In the genomic region with DNA sequence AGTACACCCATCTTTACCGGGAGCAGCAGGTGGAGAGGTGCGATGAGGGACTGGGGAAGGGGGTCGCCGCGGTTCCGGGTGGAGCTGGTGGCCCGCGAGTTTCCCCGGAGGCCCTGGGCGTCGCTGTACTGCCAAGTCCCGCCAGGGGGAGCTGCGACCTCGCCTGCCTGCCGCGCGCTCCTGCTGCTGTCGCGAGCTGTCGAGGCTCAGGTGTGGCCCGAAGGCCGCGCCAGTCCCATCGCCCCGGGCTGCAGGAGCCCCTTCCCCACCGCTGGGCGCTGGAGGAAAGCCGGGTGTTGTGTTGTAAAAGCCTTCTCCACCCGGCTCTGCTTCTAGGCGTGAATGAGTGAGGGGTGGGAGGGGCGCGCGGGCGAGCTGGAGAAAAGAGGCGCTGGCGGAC, we compare ENCODE assay signal across 8 mouse cellular contexts. TPM values are rescaled to one million over a fixed set of nuclear protein-coding genes. Genes with fewer than 3 reads are reported as not detected.
DNase-seq lines count a peak whose midpoint lies in the region; ATAC-seq lines count a peak whose summit lies in the region.

No protein-coding gene starts in this region.

- no peak overlapping the region for H3K9ac ChIP-seq in heart, embryonic 11.5 days (ENCODE audit: low read depth, low read length)
- 0 out of 2 replicates have a peak overlapping the region, but pooled peaks have one; percentile 28 for H3K9ac ChIP-seq in kidney, embryonic 14.5 days (ENCODE audit: low read depth, low read length)
- no peak overlapping the region for H3K9ac ChIP-seq in neural tube, embryonic 12.5 days

- peak overlapping the region; percentile 79 for H3K4me2 ChIP-seq in heart, embryonic 11.5 days
- H3K4me2 ChIP-seq in kidney, embryonic 14.5 days (replicated peaks; ENCODE audit: low read depth, low read length), result peak overlapping the region; percentile 56
- H3K4me2 ChIP-seq in neural tube, embryonic 12.5 days (replicated peaks), result peak overlapping the region; percentile 61

- under 1% methylated on average over 36 of the region's 36 CpGs for WGBS in heart, embryonic 11.5 days (ENCODE audit: insufficient replicate concordance)
- WGBS in kidney, embryonic 14.5 days, result 2% methylated on average over 36 of the region's 36 CpGs
- under 1% methylated on average over 36 of the region's 36 CpGs for WGBS in neural tube, embryonic 12.5 days

- ATAC-seq in activated CD4-positive, CD25-positive, alpha-beta regulatory T cell, adult 4 months, result peak; percentile 94
- peak; percentile 28; the same call in 1 of the 2 replicates for ATAC-seq in heart, embryonic 11.5 days (replicated peaks; ENCODE audit: insufficient number of reproducible peaks, low FRiP score, low TSS enrichment)
- ATAC-seq in kidney, embryonic 14.5 days (ENCODE audit: low FRiP score, low TSS enrichment), result peak; percentile 73
- ATAC-seq in neural tube, embryonic 12.5 days (ENCODE audit: low FRiP score, low read depth), result peak; percentile 92

- no peaks in the 10 kb centered on the region for H3K36me3 ChIP-seq in heart, embryonic 11.5 days (ENCODE audit: control insufficient read depth, insufficient read depth, low read length)
- no peaks in the 10 kb centered on the region for H3K36me3 ChIP-seq in kidney, embryonic 14.5 days (ENCODE audit: control insufficient read depth, insufficient read depth, low read length)
- H3K36me3 ChIP-seq in neural tube, embryonic 12.5 days, result no peaks in the 10 kb centered on the region

- H3K27me3 ChIP-seq in heart, embryonic 11.5 days (ENCODE audit: control insufficient read depth, insufficient read depth, low read length), result peaks cover 50% of the 10 kb centered on the region
- peaks cover 56% of the 10 kb centered on the region for H3K27me3 ChIP-seq in kidney, embryonic 14.5 days (ENCODE audit: control insufficient read depth, insufficient read depth, low read length)
- H3K27me3 ChIP-seq in neural tube, embryonic 12.5 days (replicated peaks), result peaks cover 56% of the 10 kb centered on the region

- DNase-seq in CD4-positive helper T cell, adult 2 months (ENCODE audit: low read depth, low spot score), result peak; percentile 77
- DNase-seq in embryo, embryonic 11.5 days (ENCODE audit: low read depth, low spot score), result peak; percentile 60
- DNase-seq in lung, adult 18-20 months, result peak; percentile 51 to 63
- DNase-seq in thymus, postnatal 0 days (ENCODE audit: low spot score), result peak; percentile 78

- H3K4me1 ChIP-seq in heart, embryonic 11.5 days (ENCODE audit: control insufficient read depth, insufficient read depth, low read length), result 0 out of 2 replicates have a peak, but pooled peaks cover 2% of the 10 kb centered on the region
- H3K4me1 ChIP-seq in kidney, embryonic 14.5 days (ENCODE audit: control insufficient read depth, insufficient read depth, low read length), result no peaks in the 10 kb centered on the region; the same call in 1 of the 2 replicates
- peaks cover 25% of the 10 kb centered on the region for H3K4me1 ChIP-seq in neural tube, embryonic 12.5 days

- H3K4me3 ChIP-seq in heart, embryonic 11.5 days (ENCODE audit: low read depth, low read length), result peak overlapping the region; percentile 40
- peak overlapping the region; percentile 34 for H3K4me3 ChIP-seq in kidney, embryonic 14.5 days (ENCODE audit: low read length)
- peak overlapping the region; percentile 27 for H3K4me3 ChIP-seq in neural tube, embryonic 12.5 days

- H3K9me3 ChIP-seq in heart, embryonic 11.5 days (replicated peaks; ENCODE audit: control insufficient read depth, low read length), result no peaks in the 10 kb centered on the region
- no peaks in the 10 kb centered on the region for H3K9me3 ChIP-seq in kidney, embryonic 14.5 days (ENCODE audit: control insufficient read depth, low read length)
- H3K9me3 ChIP-seq in neural tube, embryonic 12.5 days, result no peaks in the 10 kb centered on the region

- H3K27ac ChIP-seq in heart, embryonic 11.5 days (ENCODE audit: low read depth, low read length), result no peak overlapping the region
- H3K27ac ChIP-seq in kidney, embryonic 14.5 days (ENCODE audit: low read depth, low read length), result no peak overlapping the region
- no peak overlapping the region for H3K27ac ChIP-seq in neural tube, embryonic 12.5 days

RNA-seq across cellular contexts. Expression of a gene that starts 7.6 kb away (rescaled TPM):
- not detected for polyA plus RNA-seq in activated CD4-positive, CD25-positive, alpha-beta regulatory T cell, adult 4 months (2017; shearing (Covaris generic))
- polyA plus RNA-seq in heart, embryonic 11.5 days (2014; fragmentation: Nextera tagmentation; extraction: Ambion mirVana), result not detected in 2 replicates
- polyA plus RNA-seq in kidney, embryonic 14.5 days (2014; fragmentation: Nextera tagmentation; extraction: Ambion mirVana), result not detected in 2 replicates
- 49.6 and 55.8 TPM in 2 replicates for polyA plus RNA-seq in neural tube, embryonic 12.5 days (2016; fragmentation: Nextera tagmentation; extraction: Ambion mirVana)
- not detected in 2 replicates for polyA plus RNA-seq in thymus, postnatal 0 days (2015; fragmentation: Nextera tagmentation; extraction: Ambion mirVana)

Comparison
In these comparisons a context has a peak if more than half of its experiments do, and no peak if none do; other contexts are left out.
1. ATAC-seq: peak in every context shown above with its lines; median percentile 94 in activated CD4-positive, CD25-positive, alpha-beta regulatory T cell, adult 4 months; 92 in neural tube, embryonic 12.5 days; 73 in kidney, embryonic 14.5 days; 28 in heart, embryonic 11.5 days.
2. RNA of a gene that starts 7.6 kb away (polyA plus RNA-seq): 49.6 to 55.8 TPM in neural tube, embryonic 12.5 days; not detected in heart, embryonic 11.5 days, not detected in activated CD4-positive, CD25-positive, alpha-beta regulatory T cell, adult 4 months, not detected in kidney, embryonic 14.5 days and not detected in thymus, postnatal 0 days; every median in the first group is over 10 times any median in the second.
3. Peak in every context shown above with its lines, with median percentiles within 50 percentile points of each other: DNase-seq, H3K4me2 ChIP-seq and H3K4me3 ChIP-seq.